Mouse (Mus musculus) lung, adult 2 months (tissue): Measurements from ENCODE around the gene Cpne9. TPM values are rescaled to one million over a fixed set of nuclear protein-coding genes. Genes with fewer than 3 reads are reported as not detected.

ENCODE experiments used
- DNase-seq: peaks from one replicate; pipeline ENCODE4 v3.0.0; 2022
- H3K4me1 ChIP-seq: fragments of 200-500 bp; 2 replicates; pipeline ENCODE4 v1.6.1; 2011; ENCODE audit warnings: low read length; ENCODE audit not compliant: control insufficient read depth, insufficient read depth
- H3K4me3 ChIP-seq: fragments of 200-500 bp; replicated peaks from 2 replicates; pipeline ENCODE3; 2011; ENCODE audit warnings: low read depth, mild to moderate bottlenecking, control low read depth, low read length; ENCODE audit errors: extremely low read depth
- CTCF ChIP-seq: fragments of 200-500 bp; IDR thresholded peaks from 2 replicates; pipeline ENCODE4 v1.5.1; 2011; ENCODE audit warnings: mild to moderate bottlenecking, low read length, control low read depth; ENCODE audit not compliant: insufficient read depth
- POLR2A ChIP-seq: fragments of 200-500 bp; IDR thresholded peaks from 2 replicates; pipeline ENCODE4 v1.6.1; 2011; ENCODE audit warnings: low read depth, mild to moderate bottlenecking, control low read depth, low read length, borderline replicate concordance; ENCODE audit errors: extremely low read depth
- WGBS: fragments of 180-500 bp; shearing (Covaris S2); methylation state at CpG from one replicate; pipeline ENCODE4 v1.1.7; 2018; 5-methylcytosine and 5-hydroxymethylcytosine counted together
- polyA plus RNA-seq: library from polyadenylated mRNA; depleted of rRNA; stranded (reverse); fragments of >200 nt; gene quantifications from 2 replicates; pipeline ENCODE4 v1.2.3, GENCODE M21; 2012

Cpne9 gene
- polyA plus RNA-seq, 1 experiment: 0.06 TPM

- Histone ChIP-seq H3K4me1 (no peaks in the 10 kb centered on the region), H3K4me3 (no peak overlapping the region)
- DNase-seq: no peak
- TF ChIP-seq POLR2A: no peak
- no peak for TF ChIP-seq CTCF
- WGBS: 76% methylated on average over 8 of the region's 8 CpGs
Observed at GRCm38 (mm10) chr6:113261174-113261858, 20.8 kb upstream of the Cpne9 start.

- Histone ChIP-seq H3K4me3 (no peak overlapping the region), H3K4me1 (no peaks in the 10 kb centered on the region)
- TF ChIP-seq CTCF (no peak), POLR2A (no peak)
- no peak for DNase-seq
- 92% methylated on average over 6 of the region's 6 CpGs for WGBS
Observed at GRCm38 (mm10) chr6:113263531-113263930, 18.6 kb upstream of the Cpne9 start.

GRCm38 (mm10) chr6:113264429-113264828 is 17.7 kb upstream of the Cpne9 start:
- no peak for DNase-seq
- no peak overlapping the region for H3K4me3 ChIP-seq
- WGBS: 92% methylated on average over 8 of the region's 8 CpGs
- H3K4me1 ChIP-seq: no peaks in the 10 kb centered on the region
- no peak for TF ChIP-seq CTCF
- no peak for TF ChIP-seq POLR2A

DNA sequence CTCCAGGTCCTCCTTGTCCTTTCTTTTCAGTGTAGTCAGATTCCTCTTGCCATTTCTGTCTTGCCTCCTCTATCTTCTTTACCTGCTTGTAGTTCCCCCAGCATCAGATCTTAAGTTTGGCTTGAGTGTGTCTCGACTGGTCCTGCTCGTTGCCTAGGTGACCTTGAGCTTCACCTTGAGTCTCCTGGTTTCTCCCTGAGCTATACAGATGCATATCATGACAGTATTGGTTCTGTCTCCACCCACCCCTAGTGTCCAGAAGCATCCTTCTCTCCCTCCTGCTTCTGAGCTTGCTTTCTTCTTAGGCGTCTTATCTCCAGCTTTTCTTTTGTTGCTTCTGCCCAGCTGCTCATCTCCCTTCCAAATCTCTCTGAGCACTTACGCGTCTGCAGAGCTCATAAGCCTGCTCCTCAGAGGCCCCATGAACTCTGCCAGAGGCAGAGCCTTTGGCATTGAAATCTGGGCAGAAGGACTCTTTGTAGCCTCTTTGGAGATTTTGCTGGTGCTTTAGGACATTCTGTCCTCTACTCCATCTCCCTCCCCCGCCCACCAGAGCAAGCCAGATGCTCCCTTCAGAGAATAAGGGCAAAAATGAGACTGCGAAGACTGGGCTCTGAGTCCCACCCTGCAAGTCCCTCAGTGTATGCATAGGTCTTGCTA is 15.0 kb upstream of the Cpne9 start:
- 85% methylated on average over 7 of the region's 7 CpGs for WGBS
- DNase-seq: no peak
- TF ChIP-seq CTCF (no peak), POLR2A (no peak)
- H3K4me1 ChIP-seq: no peaks in the 10 kb centered on the region
- H3K4me3 ChIP-seq: no peak overlapping the region

GRCm38 (mm10) chr6:113267988-113268387 is 14.1 kb upstream of the Cpne9 start:
- no peak for DNase-seq
- Histone ChIP-seq H3K4me3 (no peak overlapping the region), H3K4me1 (no peaks in the 10 kb centered on the region)
- WGBS: 94% methylated on average over 1 of the region's 1 CpGs
- TF ChIP-seq POLR2A (no peak), CTCF (no peak)

GRCm38 (mm10) chr6:113272365-113272764 is 9.7 kb upstream of the Cpne9 start:
- 84% methylated on average over 3 of the region's 3 CpGs for WGBS
- H3K4me1 ChIP-seq: no peaks in the 10 kb centered on the region
- no peak overlapping the region for H3K4me3 ChIP-seq
- no peak for TF ChIP-seq POLR2A
- no peak for TF ChIP-seq CTCF
- DNase-seq: no peak

GRCm38 (mm10) chr6:113276846-113277245 is 5.3 kb upstream of the Cpne9 start:
- Histone ChIP-seq H3K4me1 (no peaks in the 10 kb centered on the region), H3K4me3 (no peak overlapping the region)
- TF ChIP-seq POLR2A (no peak), CTCF (no peak)
- WGBS: 62% methylated on average over 4 of the region's 4 CpGs
- no peak for DNase-seq

- TF ChIP-seq CTCF (no peak), POLR2A (no peak)
- Histone ChIP-seq H3K4me3 (no peak overlapping the region), H3K4me1 (0 out of 2 replicates have a peak, but pooled peaks cover 2% of the 10 kb centered on the region)
- no peak for DNase-seq
- 63% methylated on average over 6 of the region's 6 CpGs for WGBS
Observed at GRCm38 (mm10) chr6:113281676-113282075, 431 bp upstream of the Cpne9 start.

- DNase-seq: peak; percentile 7
- H3K4me1 ChIP-seq: 0 out of 2 replicates have a peak, but pooled peaks cover 2% of the 10 kb centered on the region
- WGBS: 3% methylated on average over 22 of the region's 22 CpGs
- no peak for TF ChIP-seq CTCF
- no peak for TF ChIP-seq POLR2A
- no peak overlapping the region for H3K4me3 ChIP-seq
Observed at GRCm38 (mm10) chr6:113282969-113283368, 862 bp downstream of the Cpne9 start.

GRCm38 (mm10) chr6:113283500-113283899 is 1.4 kb downstream of the Cpne9 start:
- no peak overlapping the region for H3K4me3 ChIP-seq
- 0 out of 2 replicates have a peak, but pooled peaks cover 2% of the 10 kb centered on the region for H3K4me1 ChIP-seq
- TF ChIP-seq POLR2A (no peak), CTCF (no peak)
- WGBS: 11% methylated on average over 6 of the region's 6 CpGs
- DNase-seq: no peak

GRCm38 (mm10) chr6:113284931-113285330 is 2.8 kb downstream of the Cpne9 start:
- TF ChIP-seq CTCF: no peak
- no peak for TF ChIP-seq POLR2A
- no peak for DNase-seq
- 63% methylated on average over 3 of the region's 3 CpGs for WGBS
- Histone ChIP-seq H3K4me1 (0 out of 2 replicates have a peak, but pooled peaks cover 2% of the 10 kb centered on the region), H3K4me3 (no peak overlapping the region)
